Mouse (Mus musculus): ENCODE results near the gene Olfr155. TPM values are rescaled to one million over a fixed set of nuclear protein-coding genes. Genes with fewer than 3 reads are reported as not detected.

The Olfr155 gene
- polyA plus RNA-seq, 1 experiment from 2014 or later: not detected

GRCm38 (mm10) chr4:43869821-43870220 is 18.5 kb downstream of the Olfr155 start:
- H3K9me3 ChIP-seq: peaks cover 9% of the 10 kb centered on the region
- no peaks in the 10 kb centered on the region for H3K36me3 ChIP-seq
- peaks cover 5% of the 10 kb centered on the region for H3K4me1 ChIP-seq (replicated peaks)
- H3K4me3 ChIP-seq: no peak overlapping the region
- H3K27ac ChIP-seq: no peak overlapping the region
- WGBS: 90% methylated on average over 10 of the region's 10 CpGs
- DNase-seq (ENCODE audit: low spot score): no peak
- no peaks in the 10 kb centered on the region for H3K27me3 ChIP-seq (ENCODE audit: insufficient read depth, poor library complexity, severe bottlenecking)

- Histone ChIP-seq H3K4me1 (replicated peaks) (peaks cover 40% of the 10 kb centered on the region), H3K9me3 (peaks cover 4% of the 10 kb centered on the region; the same call in 1 of the 2 replicates), H3K27ac (peak overlapping the region; percentile 98), H3K4me3 (peak overlapping the region; percentile 90), H3K36me3 (no peaks in the 10 kb centered on the region), H3K27me3 (ENCODE audit: insufficient read depth, poor library complexity, severe bottlenecking) (peaks cover 3% of the 10 kb centered on the region; the same call in 1 of the 2 replicates)
- 57% methylated on average over 7 of the region's 7 CpGs for WGBS
- DNase-seq (ENCODE audit: low spot score): no peak
Observed at GRCm38 (mm10) chr4:43874501-43874900, 23.1 kb downstream of the Olfr155 start.

GRCm38 (mm10) chr4:43875160-43875918 is 24.0 kb downstream of the Olfr155 start, which contains the start of gene Reck:
Gene Reck (plus strand): TSS chr4:43875530.
- H3K4me3 ChIP-seq: peak within 1 kb of the TSS; percentile 90
- DNase-seq (ENCODE audit: low spot score): peak; percentile 96

GRCm38 (mm10) chr4:43875919-43876411 is 24.6 kb downstream of the Olfr155 start:
- peaks cover 40% of the 10 kb centered on the region for H3K4me1 ChIP-seq (replicated peaks)
- peaks cover 3% of the 10 kb centered on the region; the same call in 1 of the 2 replicates for H3K27me3 ChIP-seq (ENCODE audit: insufficient read depth, poor library complexity, severe bottlenecking)
- WGBS: under 1% methylated on average over 20 of the region's 20 CpGs
- peak overlapping the region; percentile 98 for H3K27ac ChIP-seq
- peak overlapping the region; percentile 90 for H3K4me3 ChIP-seq
- H3K9me3 ChIP-seq: peaks cover 4% of the 10 kb centered on the region; the same call in 1 of the 2 replicates
- no peak for DNase-seq (ENCODE audit: low spot score)
- H3K36me3 ChIP-seq: no peaks in the 10 kb centered on the region

More at GRCm38 (mm10) chr4:43875160-43875918, 24.0 kb downstream of the Olfr155 start, which contains the start of gene Reck:
- H3K27ac ChIP-seq: peak within 1 kb of the TSS; percentile 98
- peaks cover 3% of the 10 kb centered on the region; the same call in 1 of the 2 replicates for H3K27me3 ChIP-seq (ENCODE audit: insufficient read depth, poor library complexity, severe bottlenecking)
- peaks cover 4% of the 10 kb centered on the region; the same call in 1 of the 2 replicates for H3K9me3 ChIP-seq
- H3K36me3 ChIP-seq: no peaks in the 10 kb centered on the region
- WGBS: under 1% methylated on average over 73 of the region's 73 CpGs
- H3K4me1 ChIP-seq (replicated peaks): peaks cover 40% of the 10 kb centered on the region

- DNase-seq (ENCODE audit: low spot score): no peak
- WGBS: 93% methylated on average over 1 of the region's 1 CpGs
- Histone ChIP-seq H3K36me3 (no peaks in the 10 kb centered on the region), H3K27ac (no peak overlapping the region), H3K4me1 (replicated peaks) (peaks cover 40% of the 10 kb centered on the region), H3K27me3 (ENCODE audit: insufficient read depth, poor library complexity, severe bottlenecking) (peaks cover 3% of the 10 kb centered on the region; the same call in 1 of the 2 replicates), H3K9me3 (peaks cover 4% of the 10 kb centered on the region; the same call in 1 of the 2 replicates), H3K4me3 (peak overlapping the region; percentile 4; the same call in 1 of the 2 replicates)
Observed at GRCm38 (mm10) chr4:43877230-43877629, 25.9 kb downstream of the Olfr155 start.

GRCm38 (mm10) chr4:43878121-43878776 is 26.9 kb downstream of the Olfr155 start:
- H3K4me3 ChIP-seq: no peak overlapping the region
- H3K36me3 ChIP-seq: no peaks in the 10 kb centered on the region
- peaks cover 41% of the 10 kb centered on the region for H3K4me1 ChIP-seq (replicated peaks)
- DNase-seq (ENCODE audit: low spot score): no peak
- peaks cover 3% of the 10 kb centered on the region; the same call in 1 of the 2 replicates for H3K27me3 ChIP-seq (ENCODE audit: insufficient read depth, poor library complexity, severe bottlenecking)
- peak overlapping the region; percentile 45; the same call in 1 of the 2 replicates for H3K27ac ChIP-seq
- WGBS: 62% methylated on average over 5 of the region's 5 CpGs
- H3K9me3 ChIP-seq: peaks cover 1% of the 10 kb centered on the region; the same call in 1 of the 2 replicates

GRCm38 (mm10) chr4:43879566-43879965 is 28.2 kb downstream of the Olfr155 start:
- H3K27ac ChIP-seq: no peak overlapping the region
- H3K36me3 ChIP-seq: no peaks in the 10 kb centered on the region
- 82% methylated on average over 6 of the region's 6 CpGs for WGBS
- no peaks in the 10 kb centered on the region for H3K9me3 ChIP-seq
- no peak overlapping the region for H3K4me3 ChIP-seq
- no peak for DNase-seq (ENCODE audit: low spot score)
- peaks cover 51% of the 10 kb centered on the region for H3K4me1 ChIP-seq (replicated peaks)
- peaks cover 3% of the 10 kb centered on the region; the same call in 1 of the 2 replicates for H3K27me3 ChIP-seq (ENCODE audit: insufficient read depth, poor library complexity, severe bottlenecking)

GRCm38 (mm10) chr4:43884196-43884595 is 32.8 kb downstream of the Olfr155 start:
- DNase-seq (ENCODE audit: low spot score): no peak
- Histone ChIP-seq H3K4me3 (no peak overlapping the region), H3K9me3 (no peaks in the 10 kb centered on the region), H3K4me1 (replicated peaks) (peaks cover 31% of the 10 kb centered on the region), H3K27ac (no peak overlapping the region), H3K36me3 (no peaks in the 10 kb centered on the region), H3K27me3 (ENCODE audit: insufficient read depth, poor library complexity, severe bottlenecking) (no peaks in the 10 kb centered on the region)
- WGBS: 38% methylated on average over 4 of the region's 4 CpGs

GRCm38 (mm10) chr4:43891247-43891646 is 39.9 kb downstream of the Olfr155 start:
- no peak overlapping the region for H3K27ac ChIP-seq

GRCm38 (mm10) chr4:43897209-43897608 is 45.8 kb downstream of the Olfr155 start:
- Histone ChIP-seq H3K36me3 (peaks cover 56% of the 10 kb centered on the region), H3K27ac (no peak overlapping the region), H3K9me3 (no peaks in the 10 kb centered on the region), H3K4me1 (replicated peaks) (no peaks in the 10 kb centered on the region), H3K27me3 (ENCODE audit: insufficient read depth, poor library complexity, severe bottlenecking) (no peaks in the 10 kb centered on the region), H3K4me3 (no peak overlapping the region)
- DNase-seq (ENCODE audit: low spot score): no peak

More at GRCm38 (mm10) chr4:43891247-43891646, 39.9 kb downstream of the Olfr155 start:
- H3K36me3 ChIP-seq: peaks cover 12% of the 10 kb centered on the region; the same call in 1 of the 2 replicates
- 95% methylated on average over 3 of the region's 3 CpGs for WGBS
- H3K27me3 ChIP-seq (ENCODE audit: insufficient read depth, poor library complexity, severe bottlenecking): no peaks in the 10 kb centered on the region
- H3K4me1 ChIP-seq (replicated peaks): peaks cover 4% of the 10 kb centered on the region; the same call in 1 of the 2 replicates
- H3K9me3 ChIP-seq: no peaks in the 10 kb centered on the region
- DNase-seq (ENCODE audit: low spot score): no peak
- no peak overlapping the region for H3K4me3 ChIP-seq

- peaks cover 71% of the 10 kb centered on the region for H3K36me3 ChIP-seq
- no peak overlapping the region for H3K27ac ChIP-seq
- no peaks in the 10 kb centered on the region for H3K9me3 ChIP-seq
- 80% methylated on average over 8 of the region's 8 CpGs for WGBS
- no peak overlapping the region for H3K4me3 ChIP-seq
- no peaks in the 10 kb centered on the region for H3K4me1 ChIP-seq (replicated peaks)
- DNase-seq (ENCODE audit: low spot score): no peak
- no peaks in the 10 kb centered on the region for H3K27me3 ChIP-seq (ENCODE audit: insufficient read depth, poor library complexity, severe bottlenecking)
Observed at GRCm38 (mm10) chr4:43899197-43899596, 47.8 kb downstream of the Olfr155 start.

- no peak for DNase-seq (ENCODE audit: low spot score)
- Histone ChIP-seq H3K4me1 (replicated peaks) (no peaks in the 10 kb centered on the region), H3K9me3 (no peaks in the 10 kb centered on the region), H3K27ac (no peak overlapping the region), H3K27me3 (ENCODE audit: insufficient read depth, poor library complexity, severe bottlenecking) (no peaks in the 10 kb centered on the region), H3K4me3 (no peak overlapping the region), H3K36me3 (peaks cover 48% of the 10 kb centered on the region)
- 81% methylated on average over 7 of the region's 7 CpGs for WGBS
Observed at GRCm38 (mm10) chr4:43903690-43904089, 52.3 kb downstream of the Olfr155 start.
